Mouse (Mus musculus) thymus, adult 2 months (tissue): Measurements from ENCODE around the gene Eef1a1.

Experiments
- CTCF ChIP-seq: fragments of 200-500 bp; IDR thresholded peaks from 2 replicates; pipeline ENCODE4 v1.5.1; 2012; ENCODE audit warnings: mild to moderate bottlenecking, control low read depth, low read length, moderate library complexity, borderline replicate concordance; ENCODE audit not compliant: control insufficient read depth, poor library complexity, insufficient read depth; ENCODE audit errors: extremely low read depth
- POLR2A ChIP-seq: fragments of 200-500 bp; IDR thresholded peaks from 2 replicates; pipeline ENCODE4 v1.6.1; 2012; ENCODE audit warnings: mild to moderate bottlenecking, low read length, control low read depth, moderate library complexity; ENCODE audit not compliant: control insufficient read depth, poor library complexity, insufficient read depth; ENCODE audit errors: extremely low read depth

DNA sequence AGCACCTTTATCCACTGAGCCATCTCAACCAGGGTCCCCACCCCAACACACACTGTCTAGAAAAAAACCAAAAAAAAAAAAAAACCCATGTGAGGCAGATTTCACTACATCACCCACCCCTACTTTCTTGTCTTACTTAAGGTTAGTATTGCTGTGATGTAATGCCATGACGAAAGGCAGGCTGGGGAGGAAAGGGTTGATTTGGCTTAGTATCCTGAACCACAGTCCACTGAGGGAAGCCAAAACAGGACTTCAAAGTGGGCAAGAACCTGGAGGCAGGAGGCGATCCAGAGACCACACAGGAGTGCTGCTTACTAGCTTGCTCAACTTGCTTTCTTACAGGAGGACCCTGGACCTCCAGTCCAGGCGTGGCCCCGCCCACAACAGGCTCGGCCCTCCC lies 38.5 kb downstream of the Eef1a1 start:
- no peak for TF ChIP-seq POLR2A
- no peak for TF ChIP-seq CTCF
